Mouse (Mus musculus): ENCODE data around the gene Mgat3. TPM values are rescaled to one million over a fixed set of nuclear protein-coding genes. Genes with fewer than 3 reads are reported as not detected.

The Mgat3 gene
- polyA plus RNA-seq, 1 experiment from 2014 or later, result 9.9 TPM

GRCm38 (mm10) chr15:80208446-80208845 lies 34.9 kb downstream of the Mgat3 start:
- WGBS, result 33% methylated on average over 4 of the region's 4 CpGs
- H3K27ac ChIP-seq (replicated peaks; ENCODE audit: low read depth, low read length), result no peak overlapping the region
- ATAC-seq (replicated peaks; ENCODE audit: insufficient number of reproducible peaks, low FRiP score, low TSS enrichment, low read depth) (no peak), DNase-seq (ENCODE audit: low spot score) (no peak)
- peaks cover 3% of the 10 kb centered on the region; the same call in 1 of the 2 replicates for H3K36me3 ChIP-seq (replicated peaks; ENCODE audit: control insufficient read depth, insufficient read depth, low read depth, low read length)
- no peak overlapping the region for H3K4me3 ChIP-seq (ENCODE audit: low read depth, low read length)
- no peaks in the 10 kb centered on the region for H3K9me3 ChIP-seq (replicated peaks; ENCODE audit: control insufficient read depth, low read length)
- H3K4me2 ChIP-seq (ENCODE audit: low read depth, low read length), result no peak overlapping the region
- H3K9ac ChIP-seq (replicated peaks; ENCODE audit: low read length), result no peak overlapping the region
- H3K4me1 ChIP-seq (ENCODE audit: control insufficient read depth, insufficient read depth, low read length), result no peaks in the 10 kb centered on the region
- H3K27me3 ChIP-seq (ENCODE audit: control insufficient read depth, insufficient read depth, low read length), result no peaks in the 10 kb centered on the region

GRCm38 (mm10) chr15:80213688-80214087 lies 40.2 kb downstream of the Mgat3 start:
- no peak overlapping the region for H3K4me3 ChIP-seq (ENCODE audit: low read depth, low read length)
- H3K27me3 ChIP-seq (ENCODE audit: control insufficient read depth, insufficient read depth, low read length), result no peaks in the 10 kb centered on the region
- DNase-seq (ENCODE audit: low spot score) (no peak), ATAC-seq (replicated peaks; ENCODE audit: insufficient number of reproducible peaks, low FRiP score, low TSS enrichment, low read depth) (no peak)
- no peaks in the 10 kb centered on the region for H3K4me1 ChIP-seq (ENCODE audit: control insufficient read depth, insufficient read depth, low read length)
- H3K4me2 ChIP-seq (ENCODE audit: low read depth, low read length), result no peak overlapping the region
- no peak overlapping the region for H3K27ac ChIP-seq (replicated peaks; ENCODE audit: low read depth, low read length)
- peaks cover 3% of the 10 kb centered on the region; the same call in 1 of the 2 replicates for H3K36me3 ChIP-seq (replicated peaks; ENCODE audit: control insufficient read depth, insufficient read depth, low read depth, low read length)
- H3K9ac ChIP-seq (replicated peaks; ENCODE audit: low read length), result no peak overlapping the region
- H3K9me3 ChIP-seq (replicated peaks; ENCODE audit: control insufficient read depth, low read length), result no peaks in the 10 kb centered on the region

- DNase-seq (ENCODE audit: low spot score), result peak; percentile 33
- WGBS, result 15% methylated on average over 10 of the region's 10 CpGs
- Histone ChIP-seq H3K4me1 (ENCODE audit: control insufficient read depth, insufficient read depth, low read length) (peaks cover 3% of the 10 kb centered on the region; the same call in 1 of the 2 replicates), H3K4me3 (ENCODE audit: low read depth, low read length) (no peak overlapping the region), H3K27me3 (ENCODE audit: control insufficient read depth, insufficient read depth, low read length) (no peaks in the 10 kb centered on the region), H3K9ac (replicated peaks; ENCODE audit: low read length) (no peak overlapping the region), H3K4me2 (ENCODE audit: low read depth, low read length) (no peak overlapping the region), H3K9me3 (replicated peaks; ENCODE audit: control insufficient read depth, low read length) (no peaks in the 10 kb centered on the region), H3K27ac (replicated peaks; ENCODE audit: low read depth, low read length) (no peak overlapping the region), H3K36me3 (replicated peaks; ENCODE audit: control insufficient read depth, insufficient read depth, low read depth, low read length) (peaks cover 3% of the 10 kb centered on the region; the same call in 1 of the 2 replicates)
- no peak for ATAC-seq (replicated peaks; ENCODE audit: insufficient number of reproducible peaks, low FRiP score, low TSS enrichment, low read depth)
Observed at GRCm38 (mm10) chr15:80215716-80216479, 42.4 kb downstream of the Mgat3 start.

- H3K4me1 ChIP-seq (ENCODE audit: control insufficient read depth, insufficient read depth, low read length), result peaks cover 3% of the 10 kb centered on the region; the same call in 1 of the 2 replicates
- WGBS, result 63% methylated on average over 9 of the region's 9 CpGs
- H3K36me3 ChIP-seq (replicated peaks; ENCODE audit: control insufficient read depth, insufficient read depth, low read depth, low read length), result peaks cover 3% of the 10 kb centered on the region; the same call in 1 of the 2 replicates
- no peaks in the 10 kb centered on the region for H3K27me3 ChIP-seq (ENCODE audit: control insufficient read depth, insufficient read depth, low read length)
- H3K4me2 ChIP-seq (ENCODE audit: low read depth, low read length), result no peak overlapping the region
- no peak overlapping the region for H3K27ac ChIP-seq (replicated peaks; ENCODE audit: low read depth, low read length)
- no peaks in the 10 kb centered on the region for H3K9me3 ChIP-seq (replicated peaks; ENCODE audit: control insufficient read depth, low read length)
- ATAC-seq (replicated peaks; ENCODE audit: insufficient number of reproducible peaks, low FRiP score, low TSS enrichment, low read depth) (no peak), DNase-seq (ENCODE audit: low spot score) (no peak)
- H3K9ac ChIP-seq (replicated peaks; ENCODE audit: low read length), result no peak overlapping the region
- no peak overlapping the region for H3K4me3 ChIP-seq (ENCODE audit: low read depth, low read length)
Observed at GRCm38 (mm10) chr15:80216480-80216820, 42.9 kb downstream of the Mgat3 start.

GRCm38 (mm10) chr15:80217476-80217875 lies 44.0 kb downstream of the Mgat3 start:
- no peaks in the 10 kb centered on the region for H3K9me3 ChIP-seq (replicated peaks; ENCODE audit: control insufficient read depth, low read length)
- no peak overlapping the region for H3K27ac ChIP-seq (replicated peaks; ENCODE audit: low read depth, low read length)
- 93% methylated on average over 10 of the region's 10 CpGs for WGBS
- H3K4me1 ChIP-seq (ENCODE audit: control insufficient read depth, insufficient read depth, low read length), result peaks cover 3% of the 10 kb centered on the region; the same call in 1 of the 2 replicates
- H3K27me3 ChIP-seq (ENCODE audit: control insufficient read depth, insufficient read depth, low read length), result no peaks in the 10 kb centered on the region
- H3K4me3 ChIP-seq (ENCODE audit: low read depth, low read length), result no peak overlapping the region
- no peak overlapping the region for H3K9ac ChIP-seq (replicated peaks; ENCODE audit: low read length)
- DNase-seq (ENCODE audit: low spot score) (no peak), ATAC-seq (replicated peaks; ENCODE audit: insufficient number of reproducible peaks, low FRiP score, low TSS enrichment, low read depth) (no peak)
- no peaks in the 10 kb centered on the region for H3K36me3 ChIP-seq (replicated peaks; ENCODE audit: control insufficient read depth, insufficient read depth, low read depth, low read length)
- no peak overlapping the region for H3K4me2 ChIP-seq (ENCODE audit: low read depth, low read length)

- no peak overlapping the region for H3K4me2 ChIP-seq (ENCODE audit: low read depth, low read length)
Observed at GRCm38 (mm10) chr15:80219211-80219610, 45.7 kb downstream of the Mgat3 start.

GRCm38 (mm10) chr15:80219705-80220657 lies 46.5 kb downstream of the Mgat3 start:
- Histone ChIP-seq H3K4me2 (ENCODE audit: low read depth, low read length) (no peak overlapping the region), H3K4me3 (ENCODE audit: low read depth, low read length) (no peak overlapping the region), H3K27ac (replicated peaks; ENCODE audit: low read depth, low read length) (no peak overlapping the region), H3K36me3 (replicated peaks; ENCODE audit: control insufficient read depth, insufficient read depth, low read depth, low read length) (no peaks in the 10 kb centered on the region), H3K9me3 (replicated peaks; ENCODE audit: control insufficient read depth, low read length) (no peaks in the 10 kb centered on the region), H3K9ac (replicated peaks; ENCODE audit: low read length) (no peak overlapping the region), H3K27me3 (ENCODE audit: control insufficient read depth, insufficient read depth, low read length) (no peaks in the 10 kb centered on the region), H3K4me1 (ENCODE audit: control insufficient read depth, insufficient read depth, low read length) (peaks cover 3% of the 10 kb centered on the region; the same call in 1 of the 2 replicates)
- 56% methylated on average over 4 of the region's 4 CpGs for WGBS
- no peak for DNase-seq (ENCODE audit: low spot score)
- no peak for ATAC-seq (replicated peaks; ENCODE audit: insufficient number of reproducible peaks, low FRiP score, low TSS enrichment, low read depth)

More at GRCm38 (mm10) chr15:80219211-80219610, 45.7 kb downstream of the Mgat3 start:
- Histone ChIP-seq H3K9me3 (replicated peaks; ENCODE audit: control insufficient read depth, low read length) (no peaks in the 10 kb centered on the region), H3K27me3 (ENCODE audit: control insufficient read depth, insufficient read depth, low read length) (no peaks in the 10 kb centered on the region), H3K9ac (replicated peaks; ENCODE audit: low read length) (no peak overlapping the region), H3K36me3 (replicated peaks; ENCODE audit: control insufficient read depth, insufficient read depth, low read depth, low read length) (no peaks in the 10 kb centered on the region), H3K4me3 (ENCODE audit: low read depth, low read length) (no peak overlapping the region), H3K27ac (replicated peaks; ENCODE audit: low read depth, low read length) (no peak overlapping the region), H3K4me1 (ENCODE audit: control insufficient read depth, insufficient read depth, low read length) (peaks cover 3% of the 10 kb centered on the region; the same call in 1 of the 2 replicates)
- no peak for ATAC-seq (replicated peaks; ENCODE audit: insufficient number of reproducible peaks, low FRiP score, low TSS enrichment, low read depth)
- 45% methylated on average over 14 of the region's 14 CpGs for WGBS
- peak; percentile 53 for DNase-seq (ENCODE audit: low spot score)

Data from embryonic facial prominence, embryonic 11.5 days (tissue).